8 mouse cellular contexts compared by ENCODE assay signal in the genomic region with DNA sequence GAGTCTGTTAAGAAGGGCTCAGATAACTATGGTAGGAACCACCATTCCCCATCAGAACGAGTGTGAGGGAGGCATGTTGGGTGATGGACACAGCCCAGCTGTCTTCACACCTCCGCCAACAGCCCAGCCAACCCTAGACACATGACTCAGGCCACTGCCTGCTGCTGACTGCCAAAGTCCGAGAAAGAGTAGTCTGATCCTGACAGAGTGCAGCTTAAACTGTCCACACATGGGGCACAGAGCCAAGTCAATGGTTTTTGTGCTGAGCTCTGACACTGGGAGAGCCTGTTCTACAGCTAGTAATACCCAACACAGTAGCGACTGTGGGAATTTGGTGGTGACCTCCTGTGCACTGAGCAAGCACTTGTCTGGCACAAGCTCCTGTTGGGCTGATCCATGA.
DNase-seq lines count a peak whose midpoint lies in the region; ATAC-seq lines count a peak whose summit lies in the region.

No protein-coding gene starts in this region.

- peak; percentile 46 to 63 for DNase-seq in cerebellum, postnatal 14 days
- no peak for DNase-seq in cerebellum, adult 11 months
- peak; percentile 69 for DNase-seq in adrenal gland, postnatal 10 days
- peak; percentile 71 to 84 for DNase-seq in kidney, postnatal 4 days
- DNase-seq in lung, postnatal 25 days (ENCODE audit: low spot score): peak; percentile 68
- DNase-seq in spleen, postnatal 4 days (ENCODE audit: low spot score in 2 of 2): no peak
- DNase-seq in midbrain, embryonic 11.5 days (ENCODE audit: low spot score, missing footprints): no peak

- H3K9ac ChIP-seq in heart, embryonic 15.5 days: no peak overlapping the region
- H3K9ac ChIP-seq in midbrain, embryonic 11.5 days (ENCODE audit: low read length): no peak overlapping the region

- 27% methylated on average over 4 of the region's 4 CpGs for WGBS in heart, embryonic 15.5 days
- 84% methylated on average over 4 of the region's 4 CpGs for WGBS in midbrain, embryonic 11.5 days

- no peaks in the 10 kb centered on the region for H3K36me3 ChIP-seq in heart, embryonic 15.5 days
- H3K36me3 ChIP-seq in midbrain, embryonic 11.5 days (ENCODE audit: control insufficient read depth, insufficient read depth, low read length): no peaks in the 10 kb centered on the region

- H3K4me1 ChIP-seq in heart, embryonic 15.5 days (replicated peaks): peaks cover 8% of the 10 kb centered on the region; the same call in 1 of the 2 replicates
- no peaks in the 10 kb centered on the region for H3K4me1 ChIP-seq in midbrain, embryonic 11.5 days (ENCODE audit: control insufficient read depth, insufficient read depth, low read length)

- 0 out of 2 replicates have a peak, but pooled peaks cover 3% of the 10 kb centered on the region for H3K9me3 ChIP-seq in heart, embryonic 15.5 days (replicated peaks)
- H3K9me3 ChIP-seq in midbrain, embryonic 11.5 days (ENCODE audit: control insufficient read depth, low read length): no peaks in the 10 kb centered on the region

- no peak overlapping the region for H3K4me3 ChIP-seq in heart, embryonic 15.5 days
- H3K4me3 ChIP-seq in midbrain, embryonic 11.5 days (ENCODE audit: low read depth, low read length): no peak overlapping the region

- H3K27me3 ChIP-seq in heart, embryonic 15.5 days: no peaks in the 10 kb centered on the region; the same call in 1 of the 2 replicates
- no peaks in the 10 kb centered on the region for H3K27me3 ChIP-seq in midbrain, embryonic 11.5 days (ENCODE audit: control insufficient read depth, insufficient read depth, low read length)

- no peak overlapping the region for H3K4me2 ChIP-seq in heart, embryonic 15.5 days
- H3K4me2 ChIP-seq in midbrain, embryonic 11.5 days: no peak overlapping the region

- no peak overlapping the region for H3K27ac ChIP-seq in heart, embryonic 15.5 days
- no peak overlapping the region for H3K27ac ChIP-seq in midbrain, embryonic 11.5 days (ENCODE audit: low read depth, low read length)

- peak; percentile 81 for ATAC-seq in heart, embryonic 15.5 days (replicated peaks; ENCODE audit: insufficient number of reproducible peaks, insufficient read depth, low FRiP score, low read depth)
- ATAC-seq in midbrain, embryonic 11.5 days (ENCODE audit: low FRiP score): no peak

Comparison
In these comparisons a context has a peak if more than half of its experiments do, and no peak if none do; other contexts are left out.
1. DNase-seq: peak in cerebellum, postnatal 14 days (2 of 2), adrenal gland, postnatal 10 days (single experiment), kidney, postnatal 4 days (2 of 2) and lung, postnatal 25 days (single experiment); none in cerebellum, adult 11 months (single experiment), spleen, postnatal 4 days (0 of 2) and midbrain, embryonic 11.5 days (single experiment).